Mouse (Mus musculus): ENCODE results near the gene Stxbp1.

The Stxbp1 gene

DNA sequence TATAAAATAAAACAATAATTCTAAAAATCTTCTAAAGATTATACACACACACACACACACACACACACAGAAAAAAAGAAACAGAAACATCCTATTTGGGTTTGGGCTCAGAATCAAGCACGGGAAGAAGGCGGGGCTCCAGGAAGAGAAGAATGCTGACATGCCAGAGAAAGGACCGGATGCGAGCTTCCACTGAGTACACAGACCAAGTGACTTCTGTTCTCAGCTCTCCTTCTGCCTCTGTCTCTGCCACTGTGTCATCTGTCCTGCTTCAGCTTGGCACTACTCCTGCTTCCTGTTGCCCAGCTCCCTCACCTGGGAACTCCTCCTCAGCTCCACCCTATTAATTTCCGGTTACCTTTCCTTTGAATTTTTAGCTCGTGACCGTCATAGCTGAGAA lies 12.5 kb downstream of the Stxbp1 start:
- DNase-seq = no peak

DNA sequence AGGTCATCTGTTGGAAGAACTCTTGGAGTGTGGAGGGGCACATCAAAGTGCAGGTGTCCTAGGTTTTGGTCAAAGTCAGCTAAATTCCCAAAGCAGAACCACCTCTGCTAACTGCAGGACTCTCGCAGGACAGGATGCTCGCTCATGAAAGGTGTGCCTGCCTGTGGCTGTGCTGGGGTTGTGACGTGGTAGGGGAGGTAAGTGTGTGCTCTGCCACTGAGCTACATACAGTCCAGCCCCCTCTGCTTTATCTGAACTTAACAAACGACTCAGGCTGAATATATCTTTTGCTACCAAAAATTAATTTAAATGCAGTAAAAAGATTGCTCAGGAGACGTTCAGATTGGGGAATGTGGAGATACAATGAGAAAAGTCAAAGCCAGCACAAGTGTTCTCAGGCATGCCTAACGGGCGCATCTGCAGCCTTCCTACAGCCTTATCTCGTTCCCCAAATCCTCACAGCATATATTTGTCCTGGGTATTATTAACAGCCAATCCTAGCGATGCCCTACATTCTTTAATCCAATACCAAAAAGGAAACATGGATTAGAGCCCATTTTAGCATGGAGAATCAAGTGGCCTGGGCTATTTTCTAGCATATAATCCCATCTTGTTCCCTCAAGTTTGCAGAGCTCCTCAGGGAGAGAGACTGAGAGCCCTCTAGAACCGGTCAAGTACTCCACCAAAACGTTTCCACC lies 17.9 kb downstream of the Stxbp1 start:
- no peak for DNase-seq

GRCm38 (mm10) chr2:32825796-32826195 lies 21.2 kb downstream of the Stxbp1 start:
- DNase-seq = no peak

- DNase-seq = no peak
Measured at GRCm38 (mm10) chr2:32824778-32825177, 22.3 kb downstream of the Stxbp1 start.

DNA sequence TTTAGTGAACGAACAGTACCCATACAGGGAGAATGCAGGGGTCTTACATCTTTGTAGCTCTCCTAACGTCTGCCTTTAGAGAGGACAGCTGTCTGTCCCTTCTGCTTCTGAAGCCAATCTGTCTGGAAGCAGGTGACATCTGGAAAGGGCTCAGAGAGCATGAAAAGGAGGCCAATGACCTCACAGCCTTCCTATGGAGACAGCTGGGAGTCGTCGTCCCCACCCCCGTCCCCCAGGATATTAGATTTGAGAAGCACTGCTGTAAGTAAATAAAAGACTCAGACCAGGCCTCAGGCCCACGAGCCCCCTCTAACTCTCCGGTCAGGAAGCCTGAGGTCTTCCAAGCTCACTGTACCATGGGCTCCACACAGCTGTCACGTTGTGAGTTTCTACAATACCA lies 22.9 kb downstream of the Stxbp1 start:
- no peak for DNase-seq

GRCm38 (mm10) chr2:32823579-32824154 lies 23.4 kb downstream of the Stxbp1 start:
- no peak for DNase-seq

- no peak for DNase-seq
Measured at GRCm38 (mm10) chr2:32823153-32823552, 23.9 kb downstream of the Stxbp1 start.

DNA sequence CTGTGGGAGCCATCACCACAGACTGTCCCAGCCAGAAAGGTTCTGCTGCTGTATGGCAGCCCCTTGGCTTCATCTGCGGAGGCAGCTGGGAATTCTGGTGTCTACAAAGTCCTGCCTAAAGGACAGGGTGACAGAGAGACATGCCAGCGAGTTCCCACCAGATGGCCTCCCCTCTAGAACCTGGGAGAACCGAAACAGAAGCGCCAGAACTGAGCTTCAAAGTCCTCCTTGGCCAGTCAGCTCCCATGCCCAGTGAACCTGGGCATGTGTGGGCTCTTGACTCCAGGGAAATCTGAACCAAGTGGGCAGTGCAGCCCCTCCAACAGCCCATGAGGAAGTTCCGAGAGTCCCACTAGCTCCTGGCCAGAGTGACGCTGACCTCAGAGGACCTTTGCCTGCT lies 24.4 kb downstream of the Stxbp1 start:
- no peak for DNase-seq

DNA sequence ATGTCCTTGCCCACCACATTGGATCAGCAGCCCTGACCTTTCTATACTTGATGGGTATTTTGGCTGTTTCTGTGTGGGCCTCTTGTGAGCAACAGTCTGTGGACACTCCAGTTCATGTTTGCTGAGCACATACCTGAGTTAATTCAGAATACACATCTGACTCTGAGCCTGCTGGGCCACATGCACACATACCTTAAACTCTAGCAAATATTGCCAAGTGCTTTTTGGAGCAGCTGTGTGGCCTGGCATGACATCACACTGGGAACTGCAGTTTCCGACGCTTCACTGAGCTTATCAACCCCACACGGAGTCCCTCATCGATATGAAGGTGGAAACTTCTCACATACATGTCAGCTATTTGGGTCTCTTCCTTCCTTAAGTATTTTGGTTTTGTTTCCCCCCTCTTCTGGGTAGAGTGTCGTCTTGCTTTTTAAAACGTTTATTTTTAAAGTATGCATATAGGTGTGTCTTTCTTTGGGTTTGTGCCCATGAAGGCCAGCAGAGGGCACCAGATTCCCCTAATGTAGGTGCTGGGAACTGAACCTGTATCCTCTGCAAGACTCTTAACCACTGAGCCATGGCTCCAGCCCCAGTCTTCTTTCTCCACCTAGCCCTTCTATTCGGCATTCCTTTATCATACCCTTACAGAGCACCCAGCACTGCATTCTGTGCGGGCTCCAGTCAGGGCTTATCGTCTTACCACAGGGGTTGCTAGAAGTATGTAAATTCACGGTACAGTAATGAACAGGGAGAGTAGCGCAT lies 25.8 kb downstream of the Stxbp1 start:
- no peak for DNase-seq

DNA sequence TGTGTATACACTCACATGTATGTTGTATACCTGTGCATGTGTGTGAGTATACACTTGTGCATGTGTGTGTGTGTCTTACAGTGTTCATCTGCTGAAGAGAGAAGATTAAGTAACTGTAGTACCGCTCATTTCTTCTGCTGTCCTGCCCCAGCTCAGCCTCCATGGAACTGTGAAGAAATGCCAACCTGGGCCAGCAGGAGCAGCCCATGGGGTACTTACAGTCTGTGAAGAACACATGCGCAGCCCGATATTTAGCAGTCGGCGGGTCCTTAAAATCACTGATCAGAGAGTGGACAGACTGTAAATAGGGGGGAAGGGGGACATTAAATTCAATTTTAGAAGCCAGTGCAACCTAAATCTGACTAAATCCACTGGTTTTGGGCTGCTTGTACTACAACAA lies 28.8 kb downstream of the Stxbp1 start:
- no peak for DNase-seq

DNA sequence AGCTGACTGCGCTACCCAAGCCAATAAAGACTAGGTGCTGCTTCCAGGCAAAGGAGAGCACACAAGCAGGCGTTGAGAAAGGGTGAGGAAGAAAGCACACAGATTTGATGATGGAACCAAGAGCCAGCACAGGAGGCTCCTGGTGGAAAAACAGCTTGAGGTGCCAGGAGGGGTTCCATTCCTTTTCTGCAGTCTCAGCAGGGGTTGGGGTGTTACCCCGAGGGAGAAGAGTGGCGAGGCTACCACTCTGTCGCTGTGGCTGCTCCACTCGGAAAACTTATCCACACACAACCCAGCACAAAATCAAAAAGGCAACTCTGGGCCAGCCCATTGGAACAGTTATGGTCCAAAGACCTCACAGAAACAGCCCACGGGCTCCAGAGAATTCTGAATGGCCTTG lies 29.5 kb downstream of the Stxbp1 start:
- DNase-seq = no peak

GRCm38 (mm10) chr2:32816946-32817581 lies 30.0 kb downstream of the Stxbp1 start:
- DNase-seq = peak; percentile 31

DNA sequence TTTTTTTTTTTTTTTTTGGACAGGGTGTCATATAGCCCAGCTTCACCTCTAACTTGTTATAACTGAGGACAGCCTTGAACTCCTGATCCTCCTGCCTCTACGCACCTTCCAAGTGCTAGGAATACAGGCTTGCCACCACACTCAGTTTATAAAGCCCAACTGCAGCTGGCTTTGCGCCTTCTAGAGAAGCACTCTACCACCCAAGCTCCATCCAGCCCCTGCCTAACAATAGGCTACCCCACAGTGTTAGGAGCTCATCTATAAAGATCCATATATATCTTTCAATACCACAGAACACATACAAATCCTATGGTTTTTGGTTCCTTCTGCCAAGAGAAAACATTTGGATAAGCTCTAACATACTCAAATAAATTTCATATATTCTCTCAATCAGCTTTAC lies 30.5 kb downstream of the Stxbp1 start:
- no peak for DNase-seq

- no peak for DNase-seq
Measured at GRCm38 (mm10) chr2:32811959-32812358, 35.1 kb downstream of the Stxbp1 start.

DNA sequence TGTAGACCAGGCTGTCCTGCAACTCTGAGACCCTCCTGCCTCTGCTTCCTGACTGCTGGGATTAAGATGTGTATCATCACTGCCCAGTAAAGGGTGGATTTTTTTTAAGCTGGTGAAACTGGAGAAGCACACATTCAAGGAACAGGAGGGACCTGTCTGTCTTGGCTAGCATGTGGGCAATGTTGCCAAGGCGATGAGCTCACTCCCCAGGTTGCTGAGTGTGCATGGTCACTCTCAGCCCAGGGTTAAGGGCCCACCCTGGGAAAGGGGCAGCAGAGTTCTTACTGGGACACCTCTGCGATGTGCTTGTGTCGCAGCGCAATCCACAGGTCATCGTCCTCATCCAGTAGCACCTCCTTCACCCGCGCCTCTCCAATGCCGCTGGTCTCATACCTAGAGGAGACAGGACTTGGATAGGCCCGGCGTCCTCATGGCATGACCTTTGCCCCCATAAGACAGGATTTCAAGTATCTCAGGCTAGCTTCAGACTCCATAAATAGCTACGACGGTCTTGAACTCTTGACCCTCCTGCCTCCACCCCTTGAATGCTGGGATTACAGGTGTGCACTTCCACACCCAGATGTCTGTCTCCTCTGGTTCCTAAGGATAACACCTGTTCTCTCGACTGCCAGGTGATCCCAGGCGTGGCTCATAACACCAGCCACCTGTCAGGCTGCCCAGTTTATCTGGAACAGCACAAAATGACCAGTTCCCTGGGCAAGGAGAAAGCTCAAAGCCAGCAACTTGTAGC lies 38.1 kb downstream of the Stxbp1 start:
- DNase-seq = no peak

- no peak for DNase-seq
Measured at GRCm38 (mm10) chr2:32798251-32798962, 48.6 kb downstream of the Stxbp1 start.

DNA sequence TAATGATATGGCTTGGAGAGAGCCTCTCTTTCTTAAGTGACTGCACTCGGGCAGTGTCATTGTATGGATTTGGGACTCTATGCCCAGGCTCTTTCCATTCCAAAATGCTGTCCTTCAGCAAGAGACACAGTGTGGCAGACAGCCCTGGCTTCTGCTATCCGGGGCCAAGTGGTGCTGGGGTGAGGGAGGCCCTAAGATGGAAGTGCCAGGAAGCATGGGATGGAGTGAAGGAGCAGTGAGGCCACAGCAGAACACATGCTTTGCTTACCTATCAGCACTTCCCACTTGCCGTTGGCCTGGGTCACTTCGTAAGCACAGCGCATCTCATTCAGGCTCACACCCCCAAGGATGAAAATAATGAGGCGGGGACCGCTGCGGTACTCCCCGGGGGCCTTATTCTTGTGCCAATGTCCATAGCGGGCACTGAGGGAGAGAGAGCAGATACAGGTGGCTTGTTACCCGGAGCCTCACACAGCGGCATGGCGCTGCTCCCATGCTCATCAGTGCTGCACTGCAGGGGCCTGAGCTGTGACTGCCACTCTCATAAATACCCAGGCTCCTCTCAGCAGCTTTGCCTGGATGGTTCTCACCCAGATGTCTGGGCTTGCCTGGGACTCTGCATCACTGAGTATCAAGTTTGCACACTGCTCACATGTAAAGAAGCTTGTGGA lies 51.2 kb downstream of the Stxbp1 start:
- DNase-seq = no peak

GRCm38 (mm10) chr2:32791297-32791696 lies 55.7 kb downstream of the Stxbp1 start:
- no peak for DNase-seq

DNA sequence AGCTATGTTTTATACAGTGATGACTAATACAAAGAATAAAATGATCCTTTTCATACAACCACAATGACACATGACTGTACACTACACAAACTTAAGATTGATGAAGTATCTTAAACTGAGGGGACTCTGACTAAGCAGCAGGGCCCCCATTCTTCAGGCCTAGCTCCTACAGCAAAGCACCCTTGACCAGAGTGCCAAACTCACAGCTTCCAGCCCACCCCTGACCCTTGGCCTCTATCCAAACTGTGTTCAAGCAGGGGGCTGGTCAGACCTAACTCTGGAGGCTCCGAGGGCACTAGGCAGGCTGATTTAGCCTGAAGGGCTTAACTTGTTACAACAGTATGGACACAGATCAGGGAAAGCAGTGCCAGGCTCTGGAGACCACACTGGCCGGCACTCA lies 58.5 kb downstream of the Stxbp1 start:
- no peak for DNase-seq

DNA sequence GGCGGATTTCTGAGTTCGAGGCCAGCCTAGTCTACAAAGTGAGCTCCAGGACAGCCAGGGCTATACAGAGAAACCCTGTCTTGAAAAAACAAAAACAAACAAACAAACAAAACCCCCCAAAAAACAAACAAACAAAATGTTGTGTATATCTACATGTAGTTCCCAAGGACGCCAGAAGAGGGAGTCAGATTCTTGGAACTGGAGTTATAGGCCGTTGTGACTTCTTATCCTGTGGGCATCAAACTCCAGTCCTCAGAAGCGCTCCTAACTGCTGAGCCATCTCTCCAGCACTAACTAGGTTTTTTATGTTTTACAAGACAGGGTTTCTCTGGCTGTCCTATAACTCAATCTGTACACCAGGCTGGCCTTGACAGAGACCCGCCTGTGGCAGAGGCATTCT lies 59.9 kb downstream of the Stxbp1 start:
- DNase-seq = no peak

DNA sequence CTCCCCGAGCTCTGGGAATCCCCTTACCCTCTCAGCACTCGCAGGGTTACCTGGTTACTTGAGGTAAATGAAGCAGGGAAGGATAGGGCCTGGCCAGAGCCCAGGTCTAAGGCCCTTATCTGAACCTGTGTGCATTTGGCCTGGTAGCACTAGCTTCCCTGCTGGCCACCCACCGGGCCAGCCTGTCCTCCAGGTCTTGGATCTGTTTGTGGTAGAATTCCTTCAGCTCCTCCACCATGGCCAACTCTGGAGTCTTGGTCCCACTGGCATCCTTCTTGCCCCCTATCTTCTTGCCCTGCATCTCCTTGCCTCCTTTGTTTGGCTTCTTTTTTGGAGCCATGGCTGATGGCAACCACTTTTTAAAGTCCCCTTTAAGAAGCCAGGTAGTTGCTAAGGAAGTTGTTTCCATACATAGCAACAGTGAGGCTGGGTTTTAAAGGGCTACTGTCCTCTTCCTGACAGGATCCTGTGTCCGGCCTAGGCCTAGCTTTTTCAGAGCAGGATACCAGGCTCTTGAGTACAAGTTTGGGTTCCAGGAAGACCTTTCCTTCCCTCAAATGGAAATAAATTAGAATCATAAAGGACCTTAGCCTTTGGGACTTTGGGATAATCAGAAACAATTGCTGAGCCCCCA lies 62.9 kb downstream of the Stxbp1 start, which contains the start of gene Cfap157:
Cfap157 (minus strand) TSS at position 381 of the 634 bp plus-strand sequence.
- no peak for DNase-seq
